Mouse (Mus musculus): ENCODE measurements around the gene Sox6.

Gene Sox6

DNA sequence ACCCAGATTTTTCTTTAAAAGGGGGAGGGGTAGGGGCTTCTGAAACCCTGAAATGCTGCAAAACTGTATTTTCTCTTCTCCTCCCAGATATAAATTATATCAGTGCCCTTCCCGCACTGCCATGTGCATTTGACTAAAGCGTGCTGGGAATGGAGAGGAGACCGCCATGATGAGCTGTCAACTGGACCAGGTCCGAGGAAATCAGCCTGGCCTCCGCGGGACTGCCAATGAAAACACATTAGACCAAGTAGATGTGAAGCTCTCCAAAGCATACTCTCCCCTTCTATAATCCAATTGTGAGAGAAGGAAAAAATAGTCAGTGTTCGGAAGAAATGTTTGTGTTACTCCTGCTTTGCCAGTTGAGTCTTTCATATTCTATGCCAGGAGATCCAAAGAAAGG, 284.4 kb downstream of the Sox6 start:
- no peak for DNase-seq (ENCODE audit: inconsistent ontology term)

DNA sequence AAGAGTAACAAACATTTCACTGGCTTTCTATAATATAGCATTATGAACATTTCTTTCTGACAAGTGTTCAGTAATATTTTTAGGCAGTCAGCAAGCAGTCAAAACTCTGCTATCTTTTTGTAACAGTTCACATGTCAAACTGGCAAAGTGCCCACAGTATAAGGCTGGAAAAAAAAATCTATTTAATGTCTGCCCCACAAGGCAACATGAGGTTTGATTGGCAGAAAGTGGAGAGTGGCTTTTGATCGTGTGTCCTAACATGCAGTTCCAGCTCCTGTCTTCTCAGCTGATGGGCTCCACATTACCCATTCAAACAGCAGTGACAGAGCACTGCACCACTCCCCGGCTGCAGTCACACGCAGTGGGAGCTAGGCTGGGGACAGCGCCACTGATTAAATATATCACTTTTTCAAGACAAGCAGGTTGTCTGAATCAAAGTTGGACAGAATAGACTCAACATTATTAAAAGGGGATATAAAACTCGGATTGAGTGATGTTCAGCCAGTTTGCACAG, 286.4 kb downstream of the Sox6 start:
- DNase-seq (ENCODE audit: inconsistent ontology term), result peak; percentile 59

DNA sequence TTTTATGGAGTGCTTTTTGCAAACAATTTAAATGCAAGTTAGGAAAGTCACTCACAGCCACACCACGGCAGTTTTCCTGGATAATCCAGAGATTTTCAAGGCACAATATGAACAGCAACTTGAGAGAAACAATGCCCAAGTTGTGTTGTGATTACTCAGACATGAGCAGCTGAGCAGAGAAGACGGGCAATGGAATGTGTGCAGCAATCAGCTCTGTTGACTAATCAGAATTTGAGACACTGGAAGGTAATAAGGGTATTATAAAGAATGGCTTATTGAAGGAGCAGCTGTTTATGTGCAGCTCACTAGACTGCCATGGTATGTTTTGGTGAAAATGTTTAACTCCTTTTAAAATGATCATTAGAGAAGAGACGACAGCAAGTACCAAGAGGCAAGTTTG, 287.5 kb downstream of the Sox6 start:
- peak; percentile 88 for DNase-seq (ENCODE audit: inconsistent ontology term)

DNA sequence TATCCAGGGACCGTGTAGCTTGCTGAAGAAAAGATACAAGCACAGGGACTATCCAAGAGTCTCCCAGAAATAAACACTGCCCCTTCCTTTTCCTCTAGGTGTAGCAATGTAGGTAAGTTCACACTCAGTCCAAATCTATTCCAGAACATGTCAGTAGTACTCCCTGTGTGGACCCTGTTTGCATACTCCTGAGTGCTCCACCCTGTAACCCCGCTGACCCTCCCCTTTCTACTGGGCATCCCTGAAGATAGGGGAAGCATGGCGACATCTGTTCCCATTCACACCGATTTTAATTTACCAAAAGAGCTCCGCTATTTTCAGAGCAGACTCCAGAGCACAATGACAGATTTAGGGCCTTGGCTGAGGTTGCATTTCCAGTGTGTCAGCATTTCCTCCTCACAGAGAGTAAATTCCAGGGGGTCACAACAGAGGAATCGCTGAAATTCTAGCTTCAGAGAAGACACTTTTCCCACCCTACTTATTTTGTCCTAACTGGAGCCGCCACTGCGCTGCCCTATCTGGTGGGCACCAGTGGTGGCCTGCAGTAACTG, 288.2 kb downstream of the Sox6 start:
- DNase-seq (ENCODE audit: inconsistent ontology term), result peak; percentile 64

DNA sequence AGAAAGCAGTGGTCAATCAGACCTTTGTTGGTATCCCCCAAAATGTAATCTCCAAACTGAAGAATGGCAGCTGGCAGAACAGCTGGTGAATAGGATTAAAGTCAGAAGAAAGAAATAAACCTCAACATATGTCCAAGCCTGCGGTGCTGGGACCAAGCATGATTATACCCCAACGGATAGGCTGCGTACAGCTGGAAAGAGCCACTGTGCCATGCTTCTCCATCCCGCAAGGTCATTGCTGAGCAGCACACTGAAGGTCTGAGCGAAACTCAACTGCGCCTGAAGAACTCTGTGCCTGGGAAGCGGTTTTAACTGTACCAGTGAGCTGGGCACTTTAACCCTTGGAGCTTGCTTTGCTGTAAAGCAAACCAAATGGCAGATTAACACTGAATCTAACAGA, 291.1 kb downstream of the Sox6 start:
- no peak for DNase-seq (ENCODE audit: inconsistent ontology term)

DNA sequence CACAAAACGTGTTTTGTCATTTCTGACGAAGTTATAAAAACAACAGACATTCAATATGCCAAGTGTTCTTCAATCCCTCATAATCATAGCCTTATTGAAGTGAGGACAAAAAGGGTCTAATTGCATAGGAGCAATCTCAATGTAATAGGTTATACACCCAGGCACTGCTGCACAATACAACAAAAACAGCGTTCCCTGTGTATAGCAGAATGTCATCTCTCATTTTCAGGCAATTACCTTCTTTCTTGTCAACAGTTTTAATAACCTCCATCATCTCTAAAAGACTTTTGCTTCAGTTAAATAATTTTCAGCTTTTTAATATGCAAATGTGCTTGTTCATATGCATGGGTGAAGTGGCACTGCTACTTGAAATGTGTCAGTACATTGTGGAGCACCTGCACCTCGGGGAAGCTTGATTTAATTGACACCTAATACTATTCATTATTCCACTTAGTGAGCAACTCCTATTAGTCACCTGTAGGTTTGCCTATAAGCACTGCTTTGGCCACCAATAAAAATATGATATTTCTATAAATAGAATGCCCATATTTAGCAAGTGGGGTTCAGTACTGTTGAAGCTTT, 292.8 kb downstream of the Sox6 start:
- DNase-seq (ENCODE audit: inconsistent ontology term), result no peak

DNA sequence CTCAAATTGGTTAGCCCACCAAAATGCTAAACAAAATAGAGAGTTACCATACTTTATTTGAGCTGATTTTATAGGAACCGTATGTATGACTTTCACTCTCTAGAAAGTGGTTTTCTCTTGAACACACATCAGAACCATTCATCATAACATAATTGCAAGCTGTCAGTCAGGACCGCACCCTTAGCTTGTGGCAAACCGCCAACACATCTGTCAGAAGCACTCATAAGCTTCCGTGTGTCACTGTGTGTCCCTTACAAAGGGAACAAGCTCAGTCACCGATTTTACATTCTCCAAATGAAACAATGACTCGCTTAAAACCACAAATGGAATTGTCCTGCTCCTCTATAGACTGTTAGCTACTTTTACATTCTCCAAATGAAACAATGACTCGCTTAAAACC, 304.5 kb downstream of the Sox6 start:
- peak; percentile 35 for DNase-seq (ENCODE audit: inconsistent ontology term)

DNA sequence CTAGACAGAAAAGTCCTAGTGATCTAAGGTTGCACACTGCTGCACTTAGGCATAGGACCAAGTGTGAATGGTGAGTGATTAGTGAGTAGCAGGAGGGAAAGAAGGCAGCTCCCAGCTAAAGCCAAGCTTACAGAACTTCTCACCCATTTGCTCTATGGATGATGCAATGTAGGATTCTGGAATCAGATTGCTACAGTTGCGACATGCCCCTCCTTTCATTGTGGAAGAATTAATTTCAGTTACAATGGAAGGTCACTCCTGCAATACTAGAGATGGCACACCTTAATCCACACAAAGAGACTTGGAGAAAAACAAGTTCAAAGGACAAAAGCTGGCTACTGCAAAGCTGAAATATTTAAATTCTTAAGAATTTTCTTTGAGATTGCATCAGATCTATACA, 305.8 kb downstream of the Sox6 start:
- no peak for DNase-seq (ENCODE audit: inconsistent ontology term)

DNA sequence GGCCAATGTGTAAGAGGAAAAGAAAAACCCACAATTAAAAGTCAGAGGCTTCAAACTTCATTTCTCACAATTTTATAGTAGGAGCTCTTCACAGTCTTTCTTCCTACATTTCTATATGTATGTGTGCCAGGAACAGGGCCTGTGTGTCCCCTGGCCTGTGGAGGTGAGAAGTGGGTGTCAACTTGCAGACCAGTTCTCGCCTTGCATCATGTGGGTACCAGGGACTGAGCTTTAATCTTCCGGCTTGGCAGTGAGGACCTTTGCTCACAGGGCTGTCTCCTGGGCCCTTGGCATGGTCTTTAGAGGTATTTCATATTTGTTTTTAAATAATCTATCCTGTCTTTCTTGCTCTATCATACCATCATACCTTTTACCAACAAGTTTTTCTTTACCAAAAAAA, 311.8 kb downstream of the Sox6 start:
- DNase-seq (ENCODE audit: inconsistent ontology term), result no peak

DNA sequence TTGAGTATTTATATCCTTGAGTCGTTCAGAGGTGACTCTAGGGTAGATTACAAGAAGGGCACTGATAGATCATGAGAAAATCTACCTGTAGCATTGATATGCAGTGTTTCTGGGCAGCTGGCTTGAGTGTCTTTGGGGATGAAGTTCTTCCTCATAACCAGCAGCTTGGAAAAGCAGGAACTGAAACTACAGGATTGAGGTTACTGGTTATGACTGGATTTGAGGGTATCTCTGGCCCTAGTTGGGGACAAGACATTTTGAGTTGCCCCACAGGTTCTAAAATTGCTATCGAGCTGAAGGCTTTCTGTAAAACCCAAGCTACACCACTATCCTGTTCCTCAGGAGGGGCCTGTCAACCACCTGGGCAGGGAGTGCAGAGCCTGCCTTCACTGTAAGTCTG, 314.2 kb downstream of the Sox6 start:
- DNase-seq (ENCODE audit: inconsistent ontology term), result no peak

DNA sequence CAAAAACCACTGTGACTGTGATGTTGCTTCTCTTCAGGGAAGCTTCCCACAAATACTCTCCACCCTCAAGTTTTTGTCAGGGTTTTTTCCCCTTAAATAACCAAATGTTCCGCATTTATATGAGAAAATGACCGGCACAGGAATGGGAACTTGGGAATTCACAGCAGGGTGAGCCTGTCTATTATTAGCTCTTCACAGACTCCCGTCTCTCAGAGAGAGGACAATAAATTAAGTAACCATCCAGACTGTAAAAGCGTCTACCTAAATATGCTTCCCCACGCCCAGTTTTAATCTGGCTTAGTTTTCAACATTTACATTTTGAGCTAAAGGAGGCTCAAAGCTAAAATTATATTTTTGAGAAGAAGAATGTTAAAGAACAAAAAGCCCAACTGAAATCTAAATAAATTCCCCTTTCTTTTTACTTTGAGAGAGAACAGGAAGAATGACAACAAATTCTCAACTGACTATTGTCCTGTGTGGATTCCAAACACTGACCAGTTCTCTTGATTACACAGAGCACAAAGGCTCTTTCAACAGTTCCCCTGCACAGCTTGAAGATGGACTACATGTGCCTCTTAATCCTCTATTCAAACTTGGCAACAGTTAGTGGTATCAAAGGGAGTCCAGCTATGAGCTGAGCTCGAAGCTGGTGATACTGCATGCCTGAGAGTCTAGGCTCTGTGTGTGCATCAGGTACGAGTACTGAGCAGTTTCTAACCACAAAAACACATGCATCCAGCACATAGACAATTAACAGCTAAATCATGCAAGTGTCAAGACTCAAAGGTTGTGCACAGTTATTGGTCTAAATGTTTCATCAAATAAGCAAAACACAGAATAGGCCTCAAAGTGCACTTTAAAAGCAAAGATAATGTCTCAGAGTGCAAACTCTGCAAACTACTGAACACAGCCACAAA, 316.7 kb downstream of the Sox6 start:
- peak; percentile 92 for DNase-seq (ENCODE audit: inconsistent ontology term)

DNA sequence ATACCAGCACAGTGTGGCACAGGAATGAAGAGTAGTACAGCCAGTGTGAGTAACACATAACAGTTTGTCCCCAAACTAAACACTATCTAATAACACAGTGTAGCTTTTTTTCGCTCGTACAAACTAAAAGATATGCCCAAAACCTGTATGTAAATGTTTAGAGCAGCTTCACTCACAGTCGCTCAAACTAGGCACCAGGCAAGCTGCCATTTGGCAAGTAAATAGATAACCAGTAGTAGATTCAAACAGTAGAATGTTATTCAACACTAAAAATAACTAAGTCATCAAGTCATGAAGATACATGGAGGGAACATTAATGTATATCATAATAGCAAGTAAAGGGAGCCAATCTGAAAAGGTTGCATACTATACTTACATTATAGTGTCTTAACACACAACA, 318.8 kb downstream of the Sox6 start:
- DNase-seq (ENCODE audit: inconsistent ontology term), result no peak

DNA sequence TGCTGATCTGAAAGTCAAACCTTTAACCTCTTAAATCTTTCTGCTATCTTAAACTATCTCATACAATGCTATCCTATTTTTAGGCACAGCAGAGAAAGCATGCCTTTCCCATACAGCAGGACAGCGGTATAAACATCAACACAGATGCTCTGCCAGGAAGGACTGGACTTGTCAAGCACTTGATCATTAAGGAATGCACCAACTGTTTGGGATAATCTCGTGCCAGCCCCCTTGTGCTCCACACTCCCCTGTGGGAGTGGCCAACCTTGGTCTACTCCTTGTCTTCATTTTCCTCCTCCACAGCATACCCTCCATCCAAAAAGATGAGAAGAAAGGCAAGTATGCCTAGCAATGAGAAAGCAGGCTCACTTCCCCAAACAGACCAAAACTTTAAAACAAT, 332.5 kb downstream of the Sox6 start:
- peak; percentile 42 for DNase-seq (ENCODE audit: inconsistent ontology term)

DNA sequence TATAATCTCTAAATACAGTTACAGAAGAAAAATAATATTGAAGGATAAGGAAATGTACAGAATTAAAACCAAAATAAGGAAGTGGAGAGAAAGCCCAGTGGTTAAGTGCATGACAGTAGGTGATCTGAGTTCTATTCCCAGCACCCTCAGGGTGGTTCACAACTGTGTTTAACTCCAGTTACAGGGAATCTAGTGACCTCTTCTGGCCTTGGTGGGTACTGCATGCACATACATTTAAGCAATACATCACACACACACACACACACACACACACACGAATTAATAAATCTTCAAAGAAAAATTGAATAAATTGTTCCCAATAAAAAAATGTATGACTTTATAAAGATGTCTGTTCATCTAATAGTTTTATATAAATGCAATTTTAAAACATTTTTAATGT, 340.5 kb downstream of the Sox6 start:
- no peak for DNase-seq (ENCODE audit: inconsistent ontology term)

DNA sequence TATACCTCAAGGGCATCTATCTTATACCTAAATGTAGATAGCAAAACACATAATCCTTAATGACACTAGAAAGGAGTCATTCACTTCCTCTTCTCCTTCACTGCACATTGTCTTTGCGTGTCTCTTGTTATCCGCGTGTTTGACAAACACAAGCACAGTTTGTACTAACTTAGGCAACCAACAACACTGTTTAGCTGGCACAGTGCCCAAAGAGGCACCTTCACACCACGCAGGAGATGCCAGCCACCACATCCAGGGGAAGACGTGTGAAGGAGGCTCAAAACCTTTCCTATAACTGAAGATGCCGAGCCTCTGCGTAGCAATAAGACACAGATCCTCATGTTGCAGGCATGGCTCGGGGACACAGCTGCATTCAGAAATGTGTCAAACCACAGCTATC, 345.4 kb downstream of the Sox6 start:
- DNase-seq (ENCODE audit: inconsistent ontology term), result no peak

DNA sequence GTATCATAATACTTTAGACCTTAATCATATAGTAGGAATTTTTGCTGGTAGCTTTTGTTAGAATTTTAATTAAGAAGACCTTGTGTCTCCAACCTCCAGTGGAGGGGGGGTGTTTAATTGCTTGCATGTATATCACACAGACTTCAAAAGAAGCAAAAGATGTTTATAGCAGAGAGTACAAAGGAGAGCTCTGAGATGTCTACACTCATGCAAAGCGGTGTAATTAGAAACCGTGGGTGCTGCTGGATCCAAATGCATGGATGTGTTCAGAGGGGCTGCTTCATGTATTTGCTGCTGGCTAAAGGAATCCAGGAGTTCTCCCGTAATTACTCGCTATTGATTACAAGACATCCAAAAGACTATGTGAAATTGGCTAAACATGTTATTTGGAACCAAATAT, 347.5 kb downstream of the Sox6 start:
- DNase-seq (ENCODE audit: inconsistent ontology term), result no peak

DNA sequence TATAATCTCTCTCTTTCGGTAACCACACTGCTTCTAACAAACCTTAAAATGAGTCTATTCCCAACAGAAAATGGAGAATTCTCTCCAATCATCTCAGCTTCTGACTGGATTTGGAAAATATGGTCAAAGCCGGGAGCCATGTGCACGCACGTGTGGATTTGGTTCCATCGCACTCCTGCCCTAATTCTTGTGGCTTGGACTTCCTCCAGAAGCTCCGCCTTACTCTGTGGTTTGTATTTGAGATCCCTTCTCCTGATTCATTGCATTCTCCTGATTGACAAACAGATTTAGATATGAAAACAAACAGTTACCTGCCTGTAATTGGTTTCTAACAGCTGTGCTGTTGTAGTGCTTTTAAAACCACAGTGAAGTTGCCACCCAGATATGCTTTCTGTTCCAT, 351.9 kb downstream of the Sox6 start:
- DNase-seq (ENCODE audit: inconsistent ontology term), result no peak

DNA sequence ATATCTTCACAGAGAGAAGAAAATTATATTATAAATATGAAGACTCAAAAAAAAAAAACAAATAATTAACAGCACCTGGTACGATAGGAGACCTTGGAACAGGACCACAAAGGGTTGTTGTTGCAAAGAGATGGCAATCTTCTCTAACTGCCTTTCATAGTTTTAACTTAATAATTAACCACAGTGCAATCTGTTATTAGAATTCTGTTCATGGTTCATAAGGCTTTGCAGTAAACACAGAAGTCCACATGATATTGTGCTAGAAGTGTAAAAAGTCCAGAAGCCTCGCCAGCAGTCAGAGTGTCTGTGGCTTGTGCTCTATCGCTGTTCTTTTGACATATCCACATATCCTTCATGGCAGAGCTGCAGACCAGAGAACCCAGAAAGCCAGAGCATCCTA, 354.5 kb downstream of the Sox6 start:
- no peak for DNase-seq (ENCODE audit: inconsistent ontology term)

DNA sequence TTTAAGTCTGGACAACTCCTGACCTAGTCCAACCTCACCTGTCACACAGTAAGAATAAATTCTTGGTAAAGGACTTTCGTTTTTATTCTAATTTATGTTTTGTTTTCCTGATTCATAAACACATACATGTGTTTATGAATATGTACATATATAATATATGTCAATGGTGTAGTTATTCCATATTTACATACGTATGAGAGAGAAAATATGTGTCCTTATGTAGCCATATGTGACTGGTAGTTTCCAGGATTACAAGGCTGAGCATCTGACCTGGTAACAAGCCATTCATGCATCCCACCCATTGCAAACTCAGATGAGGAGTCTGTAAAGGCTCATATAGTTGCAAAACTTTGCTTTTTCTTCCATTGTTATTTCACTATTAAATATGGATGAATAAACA, 366.8 kb downstream of the Sox6 start:
- no peak for DNase-seq (ENCODE audit: inconsistent ontology term)

DNA sequence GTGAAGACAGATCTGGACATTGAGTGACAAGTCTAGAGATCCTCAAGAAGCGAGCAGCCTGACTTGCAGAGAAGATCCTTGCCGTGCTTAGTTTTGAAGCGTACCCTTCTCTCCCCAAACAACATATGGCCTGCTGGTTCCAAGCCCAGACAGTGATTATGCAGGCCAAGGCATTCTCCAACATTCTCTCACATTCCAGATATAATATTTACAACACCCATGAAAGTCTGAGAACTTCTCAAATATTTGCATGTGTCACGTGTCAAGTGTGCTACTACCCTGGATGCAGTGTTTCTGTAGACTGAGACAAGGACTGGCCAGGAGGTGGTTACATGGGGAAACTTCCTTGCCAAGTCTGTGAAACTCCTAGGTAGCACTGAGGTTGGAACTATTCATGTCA, 367.3 kb downstream of the Sox6 start:
- DNase-seq (ENCODE audit: inconsistent ontology term), result no peak

DNA sequence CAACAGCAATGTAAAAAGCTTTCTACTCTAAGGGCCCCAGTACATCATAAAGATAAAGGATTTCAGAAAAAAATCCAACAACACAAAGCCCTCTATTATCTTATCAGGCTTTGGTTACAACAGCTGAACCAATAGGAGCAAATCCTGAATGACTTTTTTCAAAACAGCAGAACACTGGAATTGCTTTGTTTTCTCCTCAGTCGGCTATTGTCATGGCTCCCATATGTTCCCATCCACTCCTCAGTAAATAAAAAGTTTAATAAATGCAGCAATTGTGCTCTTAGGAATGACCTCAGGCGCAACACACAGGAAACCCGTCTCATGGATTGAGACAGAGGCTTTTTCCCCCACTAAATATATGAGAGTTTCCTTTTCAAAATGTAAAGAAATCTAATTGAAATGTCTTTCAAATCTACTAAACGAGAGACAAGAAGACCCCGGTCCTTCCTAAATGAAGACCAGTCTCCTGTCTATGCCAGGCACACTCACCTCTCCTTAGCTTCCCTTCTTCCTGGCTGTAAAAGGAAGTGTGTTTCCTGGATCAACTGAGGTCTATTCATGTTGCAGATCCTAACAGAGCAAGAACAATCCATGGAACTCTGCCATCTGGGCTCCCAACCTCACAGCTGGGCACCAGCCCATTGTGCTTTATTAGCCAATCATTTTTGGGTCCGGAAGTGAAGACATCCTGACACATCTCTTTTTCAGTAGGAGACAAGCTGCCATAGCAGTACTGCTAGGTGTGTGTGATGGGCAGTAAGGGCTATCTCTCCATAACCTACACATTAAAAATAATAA, 369.2 kb downstream of the Sox6 start:
- peak; percentile 83 for DNase-seq (ENCODE audit: inconsistent ontology term)

DNA sequence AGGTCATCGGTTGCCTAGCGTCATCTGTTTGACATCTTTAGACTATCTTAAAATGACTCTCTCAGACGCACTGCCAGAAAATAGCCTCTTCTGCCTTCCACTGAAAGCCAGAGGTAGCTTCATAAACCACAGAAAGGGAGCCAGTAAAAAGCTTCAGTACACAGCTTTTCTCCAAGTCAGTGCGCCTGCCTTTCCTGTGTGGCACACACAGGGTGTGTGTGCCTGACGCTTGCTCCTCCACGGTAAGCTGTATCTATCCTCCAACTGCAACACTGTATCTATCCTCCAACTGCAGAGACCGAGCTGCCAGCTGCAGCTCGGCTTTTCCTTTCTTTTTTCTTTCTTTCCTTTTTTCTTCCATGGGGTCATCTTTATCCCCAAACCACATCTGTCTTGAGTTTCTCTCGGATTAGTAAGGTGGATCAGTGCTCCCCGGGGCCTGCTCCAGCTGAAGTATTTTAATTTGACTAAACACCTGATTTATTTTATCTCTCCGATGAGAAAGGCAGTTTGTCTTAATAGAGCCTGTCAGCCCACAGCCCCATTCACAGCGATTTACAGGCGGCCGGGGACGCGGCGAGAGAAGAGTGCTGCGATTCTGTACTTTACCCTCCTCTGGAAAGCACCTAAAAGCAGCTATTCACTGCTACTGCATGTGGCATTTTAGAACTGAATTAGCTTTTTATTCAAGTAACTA, 371.8 kb downstream of the Sox6 start:
- DNase-seq (ENCODE audit: inconsistent ontology term), result no peak

Measured in Muller cell, postnatal 12 days (primary cell).